Mouse (Mus musculus): ENCODE measurements at regions not wholly inside any gene's neighbourhood (a gene's known extent, or its start where the extent isn't known, plus 50 kb on each side); places are given as distances from the start of the nearest gene placed in this dataset.

- no peak for DNase-seq (ENCODE audit: low read depth in 1 of 2, low spot score in 2 of 2)
Measured at GRCm38 (mm10) chr12:26789336-26789846, 320.4 kb downstream of the Cmpk2 start.

GRCm38 (mm10) chr12:26785550-26785949 is 316.5 kb downstream of the Cmpk2 start:
- no peak for DNase-seq (ENCODE audit: low read depth in 1 of 2, low spot score in 2 of 2)

- DNase-seq (ENCODE audit: low read depth in 1 of 2, low spot score in 2 of 2), result no peak
Measured at GRCm38 (mm10) chr12:26784426-26784825, 315.4 kb downstream of the Cmpk2 start.

- no peak for DNase-seq (ENCODE audit: low read depth in 1 of 2, low spot score in 2 of 2)
Measured at GRCm38 (mm10) chr12:26783800-26784199, 314.8 kb downstream of the Cmpk2 start.

- DNase-seq (ENCODE audit: low read depth in 1 of 2, low spot score in 2 of 2), result no peak
Measured at GRCm38 (mm10) chr12:26781537-26781936, 312.5 kb downstream of the Cmpk2 start.

GRCm38 (mm10) chr12:26778796-26779195 is 309.8 kb downstream of the Cmpk2 start:
- DNase-seq (ENCODE audit: low read depth in 1 of 2, low spot score in 2 of 2), result no peak

- no peak for DNase-seq (ENCODE audit: low read depth in 1 of 2, low spot score in 2 of 2)
Measured at GRCm38 (mm10) chr12:26776986-26777385, 308.0 kb downstream of the Cmpk2 start.

- DNase-seq (ENCODE audit: low read depth in 1 of 2, low spot score in 2 of 2), result no peak
Measured at GRCm38 (mm10) chr12:26774016-26774415, 305.0 kb downstream of the Cmpk2 start.

GRCm38 (mm10) chr12:26770753-26771583 is 302.0 kb downstream of the Cmpk2 start:
- DNase-seq (ENCODE audit: low read depth in 1 of 2, low spot score in 2 of 2), result no peak

- no peak for DNase-seq (ENCODE audit: low read depth in 1 of 2, low spot score in 2 of 2)
Measured at GRCm38 (mm10) chr12:26767551-26767950, 298.5 kb downstream of the Cmpk2 start.

GRCm38 (mm10) chr12:26758657-26759325 is 289.8 kb downstream of the Cmpk2 start:
- no peak for DNase-seq (ENCODE audit: low read depth in 1 of 2, low spot score in 2 of 2)

- no peak for DNase-seq (ENCODE audit: low read depth in 1 of 2, low spot score in 2 of 2)
Measured at GRCm38 (mm10) chr12:26756284-26756683, 287.3 kb downstream of the Cmpk2 start.

- DNase-seq (ENCODE audit: low read depth in 1 of 2, low spot score in 2 of 2), result no peak
Measured at GRCm38 (mm10) chr12:26754611-26755010, 285.6 kb downstream of the Cmpk2 start.

GRCm38 (mm10) chr12:26734558-26734897 is 265.5 kb downstream of the Cmpk2 start:
- DNase-seq (ENCODE audit: low read depth in 1 of 2, low spot score in 2 of 2), result no peak

GRCm38 (mm10) chr12:26733822-26734557 is 265.0 kb downstream of the Cmpk2 start:
- DNase-seq (ENCODE audit: low read depth in 1 of 2, low spot score in 2 of 2), result no peak

- DNase-seq (ENCODE audit: low read depth in 1 of 2, low spot score in 2 of 2), result no peak
Measured at GRCm38 (mm10) chr12:26723399-26723798, 254.4 kb downstream of the Cmpk2 start.

- no peak for DNase-seq (ENCODE audit: low read depth in 1 of 2, low spot score in 2 of 2)
Measured at GRCm38 (mm10) chr12:26698838-26699237, 229.8 kb downstream of the Cmpk2 start.

GRCm38 (mm10) chr12:26688048-26688447 is 219.0 kb downstream of the Cmpk2 start:
- DNase-seq (ENCODE audit: low read depth in 1 of 2, low spot score in 2 of 2), result no peak

GRCm38 (mm10) chr12:26680568-26680947 is 211.6 kb downstream of the Cmpk2 start:
- DNase-seq (ENCODE audit: low read depth in 1 of 2, low spot score in 2 of 2), result no peak

- no peak for DNase-seq (ENCODE audit: low read depth in 1 of 2, low spot score in 2 of 2)
Measured at GRCm38 (mm10) chr12:26679887-26680567, 211.0 kb downstream of the Cmpk2 start.

GRCm38 (mm10) chr12:26665466-26665865 is 196.5 kb downstream of the Cmpk2 start:
- no peak for DNase-seq (ENCODE audit: low read depth in 1 of 2, low spot score in 2 of 2)

Measured in monocyte, adult 2 months (primary cell).